Mouse (Mus musculus): ENCODE results near the gene Dlat. TPM values are rescaled to one million over a fixed set of nuclear protein-coding genes. Genes with fewer than 3 reads are reported as not detected.
A peak's percentile ranks its signal among the peaks of the same experiment; 100 is the strongest.

Gene Dlat
- polyA plus RNA-seq (2016; fragmentation: Nextera tagmentation; extraction: Ambion mirVana) = 45.8 and 51.1 TPM in 2 replicates

DNA sequence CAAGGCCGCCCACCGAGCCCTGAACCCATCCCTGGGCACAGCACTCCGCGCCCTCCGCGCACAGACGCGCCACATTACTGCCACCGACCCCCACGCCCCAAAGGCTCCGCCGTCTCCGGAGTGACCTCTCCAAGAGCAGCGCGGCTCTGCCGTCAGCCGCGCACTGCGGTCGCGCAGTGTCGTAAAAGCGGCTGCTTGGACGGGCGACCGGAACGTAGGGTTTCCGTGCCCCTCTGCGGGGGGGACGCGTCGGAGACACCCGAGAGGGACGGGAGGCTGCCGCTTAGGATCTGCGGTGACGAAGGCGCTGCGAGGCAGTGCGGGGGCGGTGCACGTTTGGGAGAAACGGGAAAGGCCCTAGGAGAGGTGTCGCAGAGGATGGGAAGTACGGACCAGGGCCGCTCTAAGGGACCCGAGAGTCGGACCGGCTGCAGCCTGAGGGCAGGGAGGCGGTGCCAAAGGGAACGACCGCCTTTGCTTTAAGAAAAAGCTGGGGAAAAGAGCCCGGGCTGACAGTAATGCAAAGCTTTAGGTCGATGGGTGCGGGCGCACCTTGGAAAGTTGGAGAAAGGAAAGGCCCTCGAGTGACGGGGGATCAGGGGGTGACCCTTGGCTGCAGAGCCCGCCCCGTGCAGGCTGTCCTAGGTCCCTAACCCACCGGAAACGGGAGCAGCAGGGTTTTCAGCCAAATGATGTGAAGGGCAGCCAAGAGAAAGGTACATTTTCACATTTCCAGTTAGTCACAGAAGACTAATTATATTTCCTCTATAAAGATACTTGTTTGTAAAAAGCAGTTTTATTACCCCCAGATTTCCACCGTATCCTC is at the start of gene Dlat:
Gene Dlat, minus strand, starts transcription at position 389 of the 826 bp plus-strand sequence.
- Histone ChIP-seq H3K9me3 (no peaks in the 10 kb centered on the region), H3K9ac (replicated peaks) (peak within 1 kb of the TSS; percentile 90), H3K27ac (replicated peaks) (peak within 1 kb of the TSS; percentile 86), H3K4me1 (peaks cover 22% of the 10 kb centered on the region), H3K27me3 (no peaks in the 10 kb centered on the region), H3K36me3 (peaks cover 23% of the 10 kb centered on the region; the same call in 1 of the 2 replicates), H3K4me3 (peak within 1 kb of the TSS; percentile 94), H3K4me2 (replicated peaks) (peak within 1 kb of the TSS; percentile 75)
- under 1% methylated on average over 63 of the region's 63 CpGs for WGBS
- ATAC-seq (ENCODE audit: low FRiP score, low read depth) = peak; percentile 94

DNA sequence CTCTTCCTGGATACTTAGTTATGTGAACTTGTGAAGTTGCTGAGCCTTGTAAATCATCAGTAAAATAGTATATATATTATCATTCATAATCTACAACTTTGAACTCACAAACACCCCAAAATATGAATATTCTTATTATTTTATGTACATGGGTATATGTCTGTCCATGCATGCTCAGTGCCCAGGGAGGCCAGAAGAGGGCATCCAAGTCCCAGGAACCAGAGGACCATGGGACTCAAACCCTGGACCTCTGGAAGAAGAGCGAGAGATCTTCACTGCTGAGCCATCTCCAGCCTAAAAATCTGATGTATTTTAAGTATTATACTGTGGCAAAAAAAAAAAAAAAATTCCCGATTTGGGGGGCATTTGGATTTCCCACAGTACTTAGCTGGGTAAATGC is 49.5 kb upstream of the Dlat start:
- Histone ChIP-seq H3K4me1 (no peaks in the 10 kb centered on the region), H3K4me3 (no peak overlapping the region), H3K9me3 (no peaks in the 10 kb centered on the region), H3K4me2 (replicated peaks) (no peak overlapping the region), H3K9ac (replicated peaks) (no peak overlapping the region), H3K27ac (replicated peaks) (no peak overlapping the region), H3K36me3 (peaks cover 17% of the 10 kb centered on the region), H3K27me3 (no peaks in the 10 kb centered on the region)
- no peak for ATAC-seq (ENCODE audit: low FRiP score, low read depth)
- WGBS = 26% methylated on average over 2 of the region's 2 CpGs

DNA sequence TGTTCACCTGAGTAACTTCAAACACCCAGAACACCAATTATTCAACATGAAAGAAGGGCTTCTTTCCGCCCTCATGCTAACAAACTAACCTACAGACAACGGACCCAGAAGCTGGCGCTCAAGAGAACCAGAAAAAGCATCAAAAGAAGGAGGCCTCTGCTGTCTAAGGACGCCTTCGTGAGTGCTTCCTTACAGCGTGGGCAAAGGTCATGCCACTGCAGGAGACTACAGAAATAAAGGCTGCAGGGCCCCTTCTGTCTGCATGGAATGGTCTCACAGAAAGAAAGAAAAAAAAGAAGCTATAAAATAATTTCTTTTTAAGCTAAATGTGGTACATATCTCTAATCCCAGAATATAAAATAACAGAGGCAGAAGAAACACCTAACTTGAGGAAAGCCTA is 45.3 kb upstream of the Dlat start:
- Histone ChIP-seq H3K27ac (replicated peaks) (no peak overlapping the region), H3K4me3 (no peak overlapping the region), H3K9ac (replicated peaks) (no peak overlapping the region), H3K4me1 (no peaks in the 10 kb centered on the region), H3K9me3 (no peaks in the 10 kb centered on the region), H3K4me2 (replicated peaks) (no peak overlapping the region), H3K36me3 (peaks cover 31% of the 10 kb centered on the region), H3K27me3 (peaks cover 20% of the 10 kb centered on the region)
- no peak for ATAC-seq (ENCODE audit: low FRiP score, low read depth)
- 30% methylated on average over 6 of the region's 6 CpGs for WGBS

DNA sequence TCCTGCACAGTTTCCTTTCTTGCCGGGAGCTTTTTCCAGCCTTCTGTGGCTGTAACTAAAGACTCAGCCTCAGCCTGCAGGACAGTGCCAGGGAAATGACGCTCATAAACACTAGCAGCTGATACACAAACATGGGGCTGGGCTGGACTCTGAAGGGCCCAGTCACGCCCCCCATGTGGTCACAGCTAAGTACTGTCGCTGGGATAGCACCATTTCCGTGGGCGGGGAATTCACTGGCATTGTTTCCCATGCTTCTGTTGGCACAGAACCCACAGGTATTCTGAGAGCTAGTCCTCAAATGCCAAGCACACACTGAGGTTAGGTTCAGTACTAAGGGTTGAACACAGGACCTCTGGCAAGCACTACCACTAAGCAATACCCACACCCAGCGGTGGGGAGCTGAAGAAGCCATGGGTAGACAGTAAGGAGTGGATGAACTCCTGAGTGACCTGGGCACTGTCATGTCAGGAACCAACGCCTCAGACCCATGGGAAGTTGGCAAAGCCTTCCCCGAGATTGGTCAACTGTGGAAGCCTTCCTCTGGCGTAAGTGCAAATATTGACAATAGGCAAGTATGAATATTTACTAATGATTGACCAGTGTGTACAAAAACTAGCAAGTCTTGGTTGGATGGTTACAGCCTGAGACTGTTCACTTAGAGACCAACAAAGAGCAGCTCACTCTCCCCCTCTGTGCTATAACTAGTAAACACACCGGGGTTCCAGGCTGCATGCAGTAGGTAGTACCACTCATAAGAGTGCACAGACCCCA is 41.5 kb upstream of the Dlat start:
- 67% methylated on average over 11 of the region's 11 CpGs for WGBS
- peaks cover 21% of the 10 kb centered on the region; the same call in 1 of the 2 replicates for H3K36me3 ChIP-seq
- no peak overlapping the region for H3K27ac ChIP-seq (replicated peaks)
- H3K27me3 ChIP-seq = peaks cover 31% of the 10 kb centered on the region
- no peak overlapping the region for H3K4me3 ChIP-seq
- no peak for ATAC-seq (ENCODE audit: low FRiP score, low read depth)
- no peaks in the 10 kb centered on the region for H3K9me3 ChIP-seq
- peaks cover 32% of the 10 kb centered on the region for H3K4me1 ChIP-seq
- H3K9ac ChIP-seq (replicated peaks) = no peak overlapping the region
- H3K4me2 ChIP-seq (replicated peaks) = no peak overlapping the region

DNA sequence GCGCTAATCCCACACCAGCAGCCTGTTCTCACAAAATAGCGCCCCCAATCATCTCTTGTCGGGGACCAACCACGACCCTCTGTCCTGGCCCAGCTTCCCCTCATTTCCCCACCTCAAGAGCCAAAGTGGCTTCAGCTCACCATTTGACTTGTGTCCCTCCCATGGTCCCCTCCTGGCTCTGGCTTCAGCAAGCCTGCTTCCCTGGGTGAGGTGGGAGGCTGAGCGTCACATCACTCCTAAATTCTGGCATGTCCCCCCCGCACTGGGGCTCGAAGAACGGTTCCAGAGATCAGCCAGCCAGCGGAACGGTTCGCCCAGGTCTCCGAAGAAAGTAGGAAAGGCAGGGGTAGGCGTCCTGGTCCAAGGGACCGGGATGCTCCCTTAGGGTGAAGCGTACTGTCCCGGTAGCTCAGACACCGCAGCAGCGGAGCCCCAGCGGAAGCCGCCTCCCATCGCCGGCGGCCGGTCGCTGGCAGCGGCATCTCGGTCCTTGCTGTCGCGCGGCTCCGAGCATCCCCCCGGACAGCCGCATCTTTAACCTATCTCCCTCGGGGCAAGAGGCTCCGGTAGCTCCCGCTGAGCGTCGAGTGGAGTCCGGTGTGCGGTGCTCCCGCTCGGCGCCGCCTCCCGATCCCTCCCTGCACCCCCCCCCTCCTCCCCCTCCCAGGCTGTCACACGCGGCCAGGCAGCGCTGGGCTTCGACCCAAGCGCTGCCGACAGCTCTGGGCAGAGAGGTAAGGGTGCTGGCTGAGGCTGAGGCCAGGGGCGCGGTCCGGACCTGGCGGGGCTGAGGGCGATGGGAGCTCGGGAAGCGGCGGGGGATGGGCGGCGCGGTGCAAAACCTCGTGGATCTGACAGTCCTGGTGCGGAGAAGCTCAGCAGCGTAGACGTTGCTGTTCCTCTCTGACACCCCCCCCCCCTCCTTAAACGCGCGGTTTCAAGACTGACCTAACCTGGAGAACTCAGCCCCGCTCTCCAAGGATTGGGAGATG is 39.1 kb upstream of the Dlat start:
- peak overlapping the region; percentile 99 for H3K4me2 ChIP-seq (replicated peaks)
- under 1% methylated on average over 60 of the region's 70 CpGs for WGBS
- peaks cover 35% of the 10 kb centered on the region for H3K27me3 ChIP-seq
- peak overlapping the region; percentile 59 for H3K4me3 ChIP-seq
- peaks cover 20% of the 10 kb centered on the region; the same call in 1 of the 2 replicates for H3K36me3 ChIP-seq
- no peaks in the 10 kb centered on the region for H3K9me3 ChIP-seq
- ATAC-seq (ENCODE audit: low FRiP score, low read depth) = peak; percentile 64
- peaks cover 34% of the 10 kb centered on the region for H3K4me1 ChIP-seq
- H3K9ac ChIP-seq (replicated peaks) = peak overlapping the region; percentile 74
- H3K27ac ChIP-seq (replicated peaks) = no peak overlapping the region; the same call in 1 of the 2 replicates

DNA sequence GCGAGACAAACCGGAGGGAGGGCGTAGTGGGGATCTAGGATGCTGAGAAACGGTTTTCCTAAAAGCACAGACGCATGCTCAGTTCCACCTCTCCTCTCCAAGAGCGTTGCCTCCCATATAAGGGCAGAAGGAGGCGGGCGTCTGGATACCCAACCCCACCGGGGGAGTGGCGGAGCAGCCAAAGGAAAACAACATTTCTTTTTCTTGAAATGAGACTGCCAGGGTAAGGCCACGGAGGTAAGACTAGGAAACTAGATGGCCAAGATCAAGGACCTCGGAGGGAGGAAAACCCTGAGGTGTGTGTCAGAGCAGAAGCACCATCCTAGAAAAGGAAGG is 38.1 kb upstream of the Dlat start:
- H3K4me3 ChIP-seq = peak overlapping the region; percentile 30
- H3K9ac ChIP-seq (replicated peaks) = peak overlapping the region; percentile 39
- H3K4me2 ChIP-seq (replicated peaks) = peak overlapping the region; percentile 99
- 1% methylated on average over 12 of the region's 12 CpGs for WGBS
- H3K36me3 ChIP-seq = 0 out of 2 replicates have a peak, but pooled peaks cover 14% of the 10 kb centered on the region
- H3K27me3 ChIP-seq = peaks cover 38% of the 10 kb centered on the region
- peak overlapping the region; percentile 72 for H3K27ac ChIP-seq (replicated peaks)
- H3K9me3 ChIP-seq = no peaks in the 10 kb centered on the region
- H3K4me1 ChIP-seq = peaks cover 44% of the 10 kb centered on the region
- ATAC-seq (ENCODE audit: low FRiP score, low read depth) = peak; percentile 54; the same call in 1 of the 2 replicates

DNA sequence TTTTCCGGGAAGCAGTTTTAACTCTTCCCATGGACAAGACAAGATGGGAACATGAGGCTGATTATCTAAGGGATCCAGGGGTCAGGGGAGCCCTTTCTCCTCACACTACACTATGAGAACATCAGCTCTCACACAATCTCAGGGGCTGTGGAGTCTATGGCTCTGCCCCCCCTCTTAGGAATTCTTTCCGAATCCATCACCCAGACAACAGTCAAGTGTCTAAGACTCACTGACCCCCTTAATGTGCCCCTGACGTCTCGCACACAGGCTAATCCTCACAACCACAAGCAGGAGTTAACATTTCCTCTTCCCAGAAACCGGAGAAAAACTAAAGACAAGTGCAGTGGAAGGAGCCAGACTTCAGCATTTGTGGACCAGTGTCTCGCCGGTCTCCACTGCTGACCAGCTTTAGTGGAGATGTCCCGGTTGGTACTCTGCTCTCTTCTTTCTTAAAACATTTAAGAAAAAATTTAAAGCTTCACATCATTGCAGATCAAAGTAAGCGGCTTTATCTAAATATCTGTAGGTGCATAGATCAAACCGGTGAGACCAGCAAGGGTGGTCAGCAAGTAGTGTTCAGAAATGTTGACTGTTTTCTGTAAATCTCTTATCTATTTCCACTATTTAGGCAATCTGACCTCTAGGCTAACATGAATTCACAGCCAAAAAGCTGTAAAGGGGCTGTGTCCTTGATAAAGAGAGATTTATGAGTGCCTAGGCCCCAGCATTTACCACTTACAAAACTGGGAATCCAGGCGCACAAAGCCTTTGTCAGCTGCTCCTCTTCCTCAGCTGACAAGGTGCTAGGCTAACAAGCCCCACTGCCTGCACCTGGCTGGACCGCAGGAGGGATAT is 37.5 kb upstream of the Dlat start:
- Histone ChIP-seq H3K4me3 (peak overlapping the region; percentile 30), H3K36me3 (0 out of 2 replicates have a peak, but pooled peaks cover 14% of the 10 kb centered on the region), H3K9me3 (no peaks in the 10 kb centered on the region), H3K27ac (replicated peaks) (peak overlapping the region; percentile 72), H3K4me1 (peaks cover 47% of the 10 kb centered on the region), H3K27me3 (peaks cover 38% of the 10 kb centered on the region), H3K4me2 (replicated peaks) (peak overlapping the region; percentile 99), H3K9ac (replicated peaks) (peak overlapping the region; percentile 39)
- WGBS = 23% methylated on average over 12 of the region's 12 CpGs
- ATAC-seq (ENCODE audit: low FRiP score, low read depth) = peak; percentile 31

DNA sequence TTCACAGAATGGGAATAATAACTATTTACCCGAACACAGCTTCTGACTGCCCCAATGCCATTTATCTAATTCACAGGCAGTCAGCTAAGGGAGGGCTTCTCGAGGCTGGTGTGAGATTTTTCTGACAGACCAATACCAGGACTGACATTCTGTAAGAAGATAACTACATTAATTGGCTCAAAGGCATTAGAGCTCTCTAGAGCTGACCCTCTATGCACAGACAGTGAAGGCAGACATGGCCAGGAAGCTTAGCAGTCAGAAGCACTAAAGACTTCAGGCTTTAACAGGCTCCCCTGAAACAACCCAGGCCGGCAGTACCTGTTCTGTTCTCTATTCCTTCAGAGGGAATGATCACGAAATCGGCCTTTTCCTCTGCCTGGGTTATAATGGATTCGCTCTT is 35.6 kb upstream of the Dlat start:
- H3K9ac ChIP-seq (replicated peaks) = no peak overlapping the region
- H3K4me1 ChIP-seq = peaks cover 47% of the 10 kb centered on the region
- H3K27ac ChIP-seq (replicated peaks) = no peak overlapping the region
- WGBS = 84% methylated on average over 6 of the region's 6 CpGs
- no peak for ATAC-seq (ENCODE audit: low FRiP score, low read depth)
- H3K36me3 ChIP-seq = 0 out of 2 replicates have a peak, but pooled peaks cover 1% of the 10 kb centered on the region
- peaks cover 20% of the 10 kb centered on the region for H3K27me3 ChIP-seq
- no peak overlapping the region for H3K4me3 ChIP-seq
- H3K4me2 ChIP-seq (replicated peaks) = no peak overlapping the region
- H3K9me3 ChIP-seq = no peaks in the 10 kb centered on the region

DNA sequence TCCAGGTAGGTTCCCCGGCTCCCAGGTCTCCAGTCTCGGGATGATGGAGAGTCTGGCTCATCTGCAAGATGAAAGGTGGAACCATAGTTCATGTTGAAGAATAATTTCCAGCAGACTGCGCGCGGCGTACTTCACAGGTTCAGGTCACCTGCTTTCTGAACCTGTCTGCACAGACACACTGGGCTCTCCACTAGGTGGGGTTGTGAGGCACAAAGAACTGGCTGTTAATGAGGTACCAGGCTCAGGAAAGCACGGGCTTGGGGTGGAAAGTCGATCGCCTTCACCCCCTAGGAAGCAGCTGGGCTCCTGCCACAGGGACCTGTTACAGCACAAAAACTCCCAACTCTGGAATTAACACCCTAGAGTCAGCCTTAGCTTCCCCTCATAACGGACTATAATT is 34.1 kb upstream of the Dlat start:
- no peak overlapping the region for H3K4me2 ChIP-seq (replicated peaks)
- H3K4me1 ChIP-seq = peaks cover 38% of the 10 kb centered on the region
- H3K27me3 ChIP-seq = peaks cover 7% of the 10 kb centered on the region; the same call in 1 of the 2 replicates
- no peak overlapping the region for H3K27ac ChIP-seq (replicated peaks)
- H3K9me3 ChIP-seq = no peaks in the 10 kb centered on the region
- no peak overlapping the region for H3K9ac ChIP-seq (replicated peaks)
- no peak for ATAC-seq (ENCODE audit: low FRiP score, low read depth)
- H3K36me3 ChIP-seq = peaks cover 11% of the 10 kb centered on the region
- H3K4me3 ChIP-seq = no peak overlapping the region
- WGBS = 18% methylated on average over 10 of the region's 10 CpGs

DNA sequence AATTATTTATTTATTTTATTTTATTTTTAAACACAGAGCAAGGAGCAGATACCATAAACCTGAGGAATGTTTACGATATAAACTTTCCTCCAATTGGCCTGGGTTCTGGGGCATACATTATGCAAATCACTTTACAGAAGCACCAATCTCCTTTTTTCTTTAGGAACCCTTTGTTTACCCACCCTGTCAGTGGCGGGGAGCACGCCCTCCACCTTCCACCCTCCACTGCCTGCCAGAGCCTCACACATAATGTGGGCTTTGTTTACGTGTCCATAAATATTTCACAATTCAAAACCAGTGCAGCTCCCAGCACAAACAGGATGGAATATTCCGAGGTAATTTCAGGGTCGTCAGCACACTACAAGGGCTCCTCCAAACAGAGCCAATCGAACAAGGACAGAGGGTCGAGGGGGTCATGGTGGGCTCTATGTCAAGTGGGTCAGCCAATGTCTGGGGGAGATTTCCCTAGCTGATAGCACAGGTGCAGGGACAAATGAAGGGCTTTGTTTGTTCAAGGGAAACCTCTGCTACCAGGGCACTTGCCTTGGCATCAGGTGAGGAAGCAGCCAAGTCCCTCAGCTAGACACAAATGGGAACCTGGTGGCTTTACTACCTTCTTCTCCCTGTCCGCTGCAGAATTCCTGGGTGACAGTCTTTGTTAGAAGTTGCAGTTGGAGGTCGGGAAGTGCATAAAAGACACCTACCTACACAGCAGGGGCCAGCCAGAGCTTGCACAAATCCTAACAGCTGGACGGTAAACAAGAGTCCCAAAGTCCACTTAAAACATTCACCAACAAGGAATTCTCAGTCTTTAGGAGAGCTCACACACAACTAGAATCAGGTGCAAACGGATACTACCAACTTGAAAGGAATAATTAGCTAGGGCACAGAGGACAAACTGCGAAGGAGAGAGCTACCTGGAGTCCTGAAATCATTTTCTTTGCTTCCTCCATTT is 33.3 kb upstream of the Dlat start:
- Histone ChIP-seq H3K27ac (replicated peaks) (peak overlapping the region; percentile 40; the same call in 1 of the 2 replicates), H3K9ac (replicated peaks) (no peak overlapping the region), H3K4me1 (peaks cover 32% of the 10 kb centered on the region), H3K36me3 (peaks cover 14% of the 10 kb centered on the region), H3K9me3 (no peaks in the 10 kb centered on the region), H3K27me3 (peaks cover 7% of the 10 kb centered on the region; the same call in 1 of the 2 replicates), H3K4me2 (replicated peaks) (peak overlapping the region; percentile 34), H3K4me3 (no peak overlapping the region)
- WGBS = 18% methylated on average over 13 of the region's 13 CpGs
- peak; percentile 39; the same call in 1 of the 2 replicates for ATAC-seq (ENCODE audit: low FRiP score, low read depth)

Measured in midbrain, embryonic 12.5 days (tissue).